Mouse (Mus musculus): ENCODE measurements around the gene Mob4. TPM values are rescaled to one million over a fixed set of nuclear protein-coding genes. Genes with fewer than 3 reads are reported as not detected.

Mob4 gene
- 173 and 187 TPM in 2 replicates for polyA plus RNA-seq (2014; fragmentation: Nextera tagmentation; extraction: Ambion mirVana)

DNA sequence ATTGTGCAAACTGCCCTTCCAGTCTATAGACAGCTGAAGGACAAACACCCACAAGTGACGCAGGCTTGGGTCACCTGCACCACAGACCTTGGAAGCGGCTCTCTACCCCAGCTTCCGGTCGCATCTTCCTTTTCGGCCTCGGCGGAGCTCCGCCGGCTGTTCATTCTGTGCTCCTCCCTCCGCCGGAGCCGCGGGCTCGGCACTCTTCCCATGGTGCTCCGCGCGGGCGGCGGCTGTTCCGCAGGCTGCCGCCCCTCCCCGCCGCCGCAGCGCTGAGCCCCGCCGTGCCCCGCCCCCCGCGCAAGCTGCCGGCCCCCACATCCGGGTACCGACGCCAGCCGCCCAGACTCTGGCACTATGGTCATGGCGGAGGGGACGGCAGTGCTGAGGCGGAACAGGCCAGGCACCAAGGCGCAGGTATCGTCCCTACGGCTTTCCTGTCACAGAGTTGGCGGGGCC, at the start of gene Mob4:
Mob4 (plus strand) TSS at position 289 of the 459 bp plus-strand sequence.
- Histone ChIP-seq H3K9ac (ENCODE audit: low read length) (peak within 1 kb of the TSS; percentile 99), H3K36me3 (ENCODE audit: control insufficient read depth, insufficient read depth, low read length) (no peaks in the 10 kb centered on the region), H3K27me3 (replicated peaks; ENCODE audit: control insufficient read depth, insufficient read depth, low read length) (no peaks in the 10 kb centered on the region), H3K9me3 (replicated peaks; ENCODE audit: control insufficient read depth, low read length) (no peaks in the 10 kb centered on the region), H3K4me1 (ENCODE audit: control insufficient read depth, insufficient read depth, low read length) (peaks cover 13% of the 10 kb centered on the region), H3K4me3 (ENCODE audit: low read depth, low read length) (peak within 1 kb of the TSS; percentile 93), H3K4me2 (ENCODE audit: low read length) (peak within 1 kb of the TSS; percentile 76), H3K27ac (ENCODE audit: low read depth, low read length) (peak within 1 kb of the TSS; percentile 97)
- WGBS: 2% methylated on average over 41 of the region's 42 CpGs
- DNase-seq (ENCODE audit: low spot score): peak; percentile 94
- peak; percentile 98 for ATAC-seq

DNA sequence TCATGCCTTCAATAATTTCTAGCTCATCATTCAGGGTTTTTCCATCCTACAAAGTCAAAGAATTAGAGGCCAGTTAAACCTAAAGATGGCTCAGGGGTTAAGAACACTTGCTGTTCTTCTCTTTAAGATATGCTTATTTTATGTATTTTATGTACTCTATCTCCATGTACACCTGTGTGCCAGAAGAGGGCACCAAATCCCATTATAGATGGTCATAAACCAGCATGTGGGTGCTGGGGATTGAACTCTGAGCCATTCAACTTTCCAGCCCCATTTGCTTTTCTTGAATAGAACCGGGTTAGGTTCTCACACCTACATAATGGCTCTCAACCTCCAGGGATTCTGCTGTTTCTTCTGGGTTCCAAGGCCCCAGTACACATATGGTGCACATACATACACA, 48.9 kb upstream of the Mob4 start:
- Histone ChIP-seq H3K27ac (ENCODE audit: low read depth, low read length) (no peak overlapping the region), H3K9me3 (replicated peaks; ENCODE audit: control insufficient read depth, low read length) (no peaks in the 10 kb centered on the region), H3K4me2 (ENCODE audit: low read length) (no peak overlapping the region), H3K9ac (ENCODE audit: low read length) (no peak overlapping the region), H3K4me3 (ENCODE audit: low read depth, low read length) (no peak overlapping the region), H3K27me3 (replicated peaks; ENCODE audit: control insufficient read depth, insufficient read depth, low read length) (no peaks in the 10 kb centered on the region), H3K36me3 (ENCODE audit: control insufficient read depth, insufficient read depth, low read length) (peaks cover 81% of the 10 kb centered on the region), H3K4me1 (ENCODE audit: control insufficient read depth, insufficient read depth, low read length) (peaks cover 16% of the 10 kb centered on the region)
- ATAC-seq: no peak
- 60% methylated on average over 1 of the region's 1 CpGs for WGBS
- peak; percentile 3 for DNase-seq (ENCODE audit: low spot score)

DNA sequence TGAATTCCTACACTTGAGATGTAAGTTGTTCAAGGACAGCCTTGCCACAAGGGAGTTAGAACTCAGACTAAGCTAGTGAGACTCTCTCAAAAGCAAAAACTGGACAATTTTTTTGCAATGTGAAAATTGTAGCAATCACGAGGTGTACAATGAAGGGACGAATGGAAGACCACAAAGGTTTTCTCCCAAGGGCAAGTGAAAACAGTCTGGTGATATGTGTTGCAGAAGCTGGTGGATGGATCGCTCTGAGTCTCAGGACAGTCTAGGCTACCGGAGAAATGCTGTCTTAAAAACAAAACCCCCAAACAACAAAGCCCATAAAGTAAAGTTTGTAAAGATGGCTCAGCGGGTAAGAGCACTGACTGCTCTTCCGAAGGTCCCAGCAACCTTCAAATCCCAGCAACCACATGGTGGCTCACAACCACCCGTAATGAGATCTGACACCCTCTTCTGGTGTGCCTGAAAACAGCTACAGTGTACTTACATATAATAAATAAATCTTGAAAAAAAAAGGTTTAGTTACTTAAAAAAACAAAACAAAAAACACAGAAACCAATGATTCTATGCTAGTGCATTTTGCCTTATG, 45.2 kb upstream of the Mob4 start:
- Histone ChIP-seq H3K4me2 (ENCODE audit: low read length) (peak overlapping the region; percentile 92), H3K27me3 (replicated peaks; ENCODE audit: control insufficient read depth, insufficient read depth, low read length) (no peaks in the 10 kb centered on the region), H3K4me1 (ENCODE audit: control insufficient read depth, insufficient read depth, low read length) (peaks cover 28% of the 10 kb centered on the region), H3K9me3 (replicated peaks; ENCODE audit: control insufficient read depth, low read length) (no peaks in the 10 kb centered on the region), H3K27ac (ENCODE audit: low read depth, low read length) (no peak overlapping the region), H3K4me3 (ENCODE audit: low read depth, low read length) (no peak overlapping the region), H3K36me3 (ENCODE audit: control insufficient read depth, insufficient read depth, low read length) (peaks cover 55% of the 10 kb centered on the region), H3K9ac (ENCODE audit: low read length) (0 out of 2 replicates have a peak overlapping the region, but pooled peaks have one; percentile 29)
- 51% methylated on average over 7 of the region's 7 CpGs for WGBS
- ATAC-seq (no peak), DNase-seq (ENCODE audit: low spot score) (no peak)

DNA sequence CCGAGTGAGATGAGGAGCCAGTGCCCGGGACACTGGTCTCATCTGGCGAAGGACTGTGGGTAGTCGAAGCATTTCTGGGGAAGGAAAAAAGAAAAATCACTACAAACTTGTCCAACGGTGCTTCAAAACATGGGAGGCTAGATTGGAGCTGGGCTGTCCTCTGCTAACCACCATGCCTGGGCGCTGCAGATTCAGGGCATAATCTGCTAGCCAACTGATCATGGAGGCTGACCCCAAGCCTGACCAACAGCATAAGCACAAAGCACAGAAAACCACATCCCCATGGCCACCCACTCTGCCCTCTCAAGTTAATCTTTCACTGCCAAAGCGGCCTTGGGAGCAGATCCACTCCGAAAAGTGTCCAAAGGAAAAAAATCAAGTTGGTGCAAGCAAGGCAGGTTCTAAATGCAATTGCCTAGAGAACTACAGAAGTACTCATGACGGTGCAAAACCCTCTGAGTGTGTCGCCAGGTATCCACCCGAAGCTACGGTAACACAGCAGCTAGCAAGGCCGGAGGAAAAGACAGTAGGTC, 44.1 kb upstream of the Mob4 start:
- peaks cover 28% of the 10 kb centered on the region for H3K4me1 ChIP-seq (ENCODE audit: control insufficient read depth, insufficient read depth, low read length)

DNA sequence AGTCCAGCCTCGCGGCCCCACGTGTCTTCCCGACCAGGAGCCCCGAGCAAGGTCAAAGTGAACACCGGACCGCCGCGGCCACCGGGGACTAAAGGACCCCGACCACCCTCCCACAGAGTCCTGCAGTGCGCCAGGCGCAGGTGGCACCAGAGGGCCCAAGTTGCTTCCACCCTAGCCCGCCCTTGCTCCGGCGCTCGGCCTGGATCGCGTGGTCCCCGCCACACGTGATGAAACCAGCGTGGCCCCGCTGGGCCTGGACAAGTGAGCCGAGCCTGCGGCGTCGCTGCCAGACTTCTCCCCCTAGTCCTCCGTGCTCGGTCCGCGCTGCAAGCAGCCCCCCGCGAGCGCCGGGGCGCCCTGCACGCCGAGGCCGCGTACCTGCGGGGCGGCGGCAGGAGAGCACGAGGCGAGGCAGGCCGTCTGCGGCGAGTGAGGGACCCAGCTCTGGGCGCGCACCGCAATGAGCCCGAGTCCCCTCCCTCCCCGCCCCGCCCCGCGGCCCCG, 43.6 kb upstream of the Mob4 start:
- Histone ChIP-seq H3K27ac (ENCODE audit: low read depth, low read length) (peak overlapping the region; percentile 91), H3K4me3 (ENCODE audit: low read depth, low read length) (peak overlapping the region; percentile 94), H3K4me1 (ENCODE audit: control insufficient read depth, insufficient read depth, low read length) (peaks cover 28% of the 10 kb centered on the region), H3K9me3 (replicated peaks; ENCODE audit: control insufficient read depth, low read length) (no peaks in the 10 kb centered on the region), H3K27me3 (replicated peaks; ENCODE audit: control insufficient read depth, insufficient read depth, low read length) (no peaks in the 10 kb centered on the region), H3K36me3 (ENCODE audit: control insufficient read depth, insufficient read depth, low read length) (peaks cover 52% of the 10 kb centered on the region), H3K4me2 (ENCODE audit: low read length) (peak overlapping the region; percentile 92), H3K9ac (ENCODE audit: low read length) (peak overlapping the region; percentile 95)
- WGBS: under 1% methylated on average over 51 of the region's 57 CpGs
- ATAC-seq (peak; percentile 59), DNase-seq (ENCODE audit: low spot score) (no peak)

More for the DNA sequence above, 44.1 kb upstream of the Mob4 start:
- H3K9me3 ChIP-seq (replicated peaks; ENCODE audit: control insufficient read depth, low read length): no peaks in the 10 kb centered on the region
- H3K4me2 ChIP-seq (ENCODE audit: low read length): peak overlapping the region; percentile 92
- peak; percentile 25 for DNase-seq (ENCODE audit: low spot score)
- peak overlapping the region; percentile 91 for H3K27ac ChIP-seq (ENCODE audit: low read depth, low read length)
- no peaks in the 10 kb centered on the region for H3K27me3 ChIP-seq (replicated peaks; ENCODE audit: control insufficient read depth, insufficient read depth, low read length)
- ATAC-seq: no peak; the same call in 1 of the 2 replicates
- H3K4me3 ChIP-seq (ENCODE audit: low read depth, low read length): peak overlapping the region; percentile 94
- WGBS: 1% methylated on average over 13 of the region's 13 CpGs
- peak overlapping the region; percentile 95 for H3K9ac ChIP-seq (ENCODE audit: low read length)
- peaks cover 53% of the 10 kb centered on the region for H3K36me3 ChIP-seq (ENCODE audit: control insufficient read depth, insufficient read depth, low read length)

DNA sequence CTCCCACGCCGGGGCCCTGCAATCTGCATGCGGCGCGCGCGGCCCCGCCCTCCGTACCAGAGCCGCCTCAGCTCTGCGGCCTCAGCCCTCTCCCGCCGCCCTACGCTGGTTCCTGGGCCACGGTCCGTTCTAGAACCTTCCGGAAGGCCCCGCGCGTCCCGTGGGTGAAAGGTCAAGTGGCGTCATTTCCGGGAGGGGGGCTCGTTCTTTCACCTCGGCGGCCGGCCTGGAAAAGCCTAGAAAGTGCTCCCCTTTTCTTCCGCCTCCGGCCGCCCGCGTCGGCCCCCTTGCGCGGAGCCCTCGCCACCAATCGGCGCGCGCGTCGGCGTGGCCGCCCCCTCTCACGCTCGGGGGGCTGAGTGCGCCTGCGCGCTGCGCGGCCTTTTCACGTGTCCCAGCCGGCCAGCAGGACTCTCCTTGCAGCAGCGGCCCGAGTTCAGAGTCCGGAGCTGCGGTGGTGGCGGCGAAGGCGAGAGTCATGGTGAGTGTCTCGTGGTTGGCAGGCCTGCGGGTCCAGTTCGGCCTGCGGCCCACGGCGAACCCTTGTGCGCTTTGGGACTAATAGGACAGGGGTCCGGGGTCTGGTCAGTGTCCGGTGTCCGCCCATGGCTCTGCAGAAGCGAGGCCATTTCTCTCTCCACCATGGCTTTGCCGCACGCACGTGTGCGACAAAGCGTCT, 43.0 kb upstream of the Mob4 start, which contains the start of the genes Hspe1 and Hspd1:
Hspe1 (plus strand) TSS at position 201 of the 679 bp plus-strand sequence.
Hspd1 (minus strand) TSS at position 312 of the 679 bp plus-strand sequence.
- peak within 1 kb of the TSS; percentile 91 for H3K27ac ChIP-seq (ENCODE audit: low read depth, low read length)
- H3K4me3 ChIP-seq (ENCODE audit: low read depth, low read length): peak within 1 kb of the TSS; percentile 94
- DNase-seq (ENCODE audit: low spot score) (peak; percentile 98), ATAC-seq (peak; percentile 95)
- H3K36me3 ChIP-seq (ENCODE audit: control insufficient read depth, insufficient read depth, low read length): peaks cover 50% of the 10 kb centered on the region
- H3K27me3 ChIP-seq (replicated peaks; ENCODE audit: control insufficient read depth, insufficient read depth, low read length): no peaks in the 10 kb centered on the region
- H3K9me3 ChIP-seq (replicated peaks; ENCODE audit: control insufficient read depth, low read length): no peaks in the 10 kb centered on the region
- under 1% methylated on average over 68 of the region's 76 CpGs for WGBS
- peaks cover 28% of the 10 kb centered on the region for H3K4me1 ChIP-seq (ENCODE audit: control insufficient read depth, insufficient read depth, low read length)
- H3K9ac ChIP-seq (ENCODE audit: low read length): peak within 1 kb of the TSS; percentile 95
- H3K4me2 ChIP-seq (ENCODE audit: low read length): peak within 1 kb of the TSS; percentile 92

DNA sequence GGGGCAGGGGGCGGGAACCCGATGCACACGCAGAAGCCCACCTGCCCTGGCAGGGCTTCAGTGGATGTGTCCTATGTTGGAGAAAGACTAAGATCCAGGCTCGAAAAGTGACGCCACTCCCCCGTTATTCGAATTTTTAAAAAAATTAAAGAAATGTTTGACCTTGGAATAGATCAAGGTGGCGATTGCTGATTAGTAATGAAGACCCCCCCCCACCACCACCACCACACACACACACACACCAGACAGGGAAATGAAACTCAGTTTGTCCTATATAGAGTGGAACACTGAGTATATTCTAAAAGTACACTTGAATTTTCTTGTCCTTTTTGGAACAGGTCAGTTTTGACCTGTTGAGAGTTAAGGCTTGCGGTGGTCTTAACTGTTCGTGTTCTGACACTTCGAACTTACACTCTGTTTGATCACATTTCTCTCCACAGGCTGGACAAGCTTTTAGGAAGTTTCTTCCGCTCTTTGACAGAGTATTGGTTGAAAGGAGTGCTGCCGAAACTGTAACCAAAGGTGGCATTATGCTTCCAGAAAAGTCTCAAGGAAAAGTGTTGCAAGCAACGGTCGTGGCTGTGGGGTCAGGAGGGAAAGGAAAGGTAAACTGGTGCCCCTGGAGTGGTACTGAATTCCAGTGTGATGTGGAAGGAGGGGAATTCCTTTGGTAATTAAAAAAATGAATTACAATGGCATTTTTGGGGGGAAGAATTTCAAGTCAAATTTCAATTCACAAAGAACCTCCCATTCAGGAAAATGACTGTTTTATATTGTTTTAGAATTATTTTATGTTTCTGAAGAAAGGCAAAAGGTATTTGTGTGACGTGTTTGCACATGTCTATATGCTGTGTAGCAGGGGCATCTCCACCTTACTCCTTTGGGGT, 42.2 kb upstream of the Mob4 start:
- 10% methylated on average over 16 of the region's 16 CpGs for WGBS
- ATAC-seq (no peak), DNase-seq (ENCODE audit: low spot score) (no peak)

DNA sequence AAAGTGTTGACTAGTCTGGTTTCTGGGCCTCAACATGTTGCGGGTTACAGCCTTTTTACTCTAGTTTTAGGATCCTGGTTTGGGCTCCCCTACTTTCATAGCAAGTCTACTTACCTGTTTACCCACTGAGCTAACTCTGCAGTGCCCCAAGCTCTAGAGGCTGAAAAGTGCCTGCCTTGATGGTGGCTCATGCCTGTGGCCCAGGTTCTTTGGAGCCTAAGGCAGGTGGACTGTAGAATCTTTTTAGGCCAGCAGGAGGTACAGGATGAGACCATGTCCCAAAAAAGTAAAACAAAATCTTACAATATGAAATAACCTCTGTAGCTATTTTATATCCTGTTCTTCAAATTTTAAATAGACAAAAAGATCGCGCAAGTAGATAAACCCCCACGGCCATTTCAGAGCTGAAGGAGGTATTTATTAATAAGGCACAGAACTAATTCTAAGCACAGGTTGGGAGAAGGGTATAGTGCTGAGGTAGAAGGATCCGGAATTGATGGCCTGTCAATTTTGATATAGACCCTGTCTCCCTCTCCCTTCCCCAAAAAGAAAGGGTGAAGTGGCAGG, 41.5 kb upstream of the Mob4 start:
- Histone ChIP-seq H3K36me3 (ENCODE audit: control insufficient read depth, insufficient read depth, low read length) (peaks cover 43% of the 10 kb centered on the region), H3K4me3 (ENCODE audit: low read depth, low read length) (peak overlapping the region; percentile 94; the same call in 1 of the 2 replicates), H3K9me3 (replicated peaks; ENCODE audit: control insufficient read depth, low read length) (no peaks in the 10 kb centered on the region), H3K27ac (ENCODE audit: low read depth, low read length) (no peak overlapping the region), H3K4me1 (ENCODE audit: control insufficient read depth, insufficient read depth, low read length) (peaks cover 28% of the 10 kb centered on the region), H3K27me3 (replicated peaks; ENCODE audit: control insufficient read depth, insufficient read depth, low read length) (no peaks in the 10 kb centered on the region), H3K9ac (ENCODE audit: low read length) (peak overlapping the region; percentile 95; the same call in 1 of the 2 replicates), H3K4me2 (ENCODE audit: low read length) (peak overlapping the region; percentile 92)
- DNase-seq (ENCODE audit: low spot score): no peak
- 89% methylated on average over 5 of the region's 5 CpGs for WGBS
- no peak for ATAC-seq

More for the DNA sequence above, 42.2 kb upstream of the Mob4 start:
- Histone ChIP-seq H3K27me3 (replicated peaks; ENCODE audit: control insufficient read depth, insufficient read depth, low read length) (no peaks in the 10 kb centered on the region), H3K36me3 (ENCODE audit: control insufficient read depth, insufficient read depth, low read length) (peaks cover 49% of the 10 kb centered on the region), H3K4me2 (ENCODE audit: low read length) (peak overlapping the region; percentile 92), H3K27ac (ENCODE audit: low read depth, low read length) (peak overlapping the region; percentile 91), H3K4me1 (ENCODE audit: control insufficient read depth, insufficient read depth, low read length) (peaks cover 28% of the 10 kb centered on the region), H3K9ac (ENCODE audit: low read length) (peak overlapping the region; percentile 95), H3K4me3 (ENCODE audit: low read depth, low read length) (peak overlapping the region; percentile 94), H3K9me3 (replicated peaks; ENCODE audit: control insufficient read depth, low read length) (no peaks in the 10 kb centered on the region)

All from forebrain, embryonic 14.5 days (tissue).